Mouse (Mus musculus) neutrophil, adult 5-6 weeks (primary cell): Measurements from ENCODE around the gene Ly6c1. TPM values are rescaled to one million over a fixed set of nuclear protein-coding genes. Genes with fewer than 3 reads are reported as not detected.

Experiments used
- total RNA-seq: library from RNA; stranded (forward); fragments of 200-1000 nt; gene quantifications from 2 replicates; pipeline ENCODE4 v1.2.3, GENCODE M21; 2017

Gene Ly6c1
- total RNA-seq, 1 experiment from 2014 or later: 3.5 TPM

Other genes starting within 250 kb of the Ly6c1 start
- gene Gml2, start 229.8 kb downstream of the Ly6c1 start, total RNA-seq: not detected in 2 replicates
- 0.35 and 2.2 TPM in 2 replicates for gene 2010109I03Rik, start 151.8 kb downstream of the Ly6c1 start, total RNA-seq
- 1.5 and 7.0 TPM in 2 replicates for gene Ly6i, start 65.4 kb downstream of the Ly6c1 start, total RNA-seq
- gene Ly6a, start 50.8 kb downstream of the Ly6c1 start, total RNA-seq: 104 and 118 TPM in 2 replicates
- 83.9 TPM in 2 replicates for gene Ly6c2, start 63.1 kb upstream of the Ly6c1 start, total RNA-seq
- 22.2 and 28.1 TPM in 2 replicates for gene Ly6g, start 106.4 kb upstream of the Ly6c1 start, total RNA-seq
- gene BC025446, start 167.5 kb upstream of the Ly6c1 start, total RNA-seq: 0.37 TPM in 1 of 2 replicates, not detected in the other
- not detected in 2 replicates for gene Ly6f, start 219.6 kb upstream of the Ly6c1 start, total RNA-seq